Mouse (Mus musculus) cerebellum, postnatal 4 days (tissue): Measurements from ENCODE around the gene Gm45711.

Experiments
- DNase-seq, 2 experiments: peaks; one replicate each; pipeline ENCODE4 v3.0.0; 2022; ENCODE audit warnings: low spot score in 2 of 2, mixed read lengths in 1 of 2

Gm45711 gene

GRCm38 (mm10) chr8:104242038-104242644, 67.7 kb downstream of the Gm45711 start:
- DNase-seq: no peak

GRCm38 (mm10) chr8:104239418-104239861, 70.4 kb downstream of the Gm45711 start:
- DNase-seq: no peak

GRCm38 (mm10) chr8:104234573-104234972, 75.3 kb downstream of the Gm45711 start:
- no peak for DNase-seq

- no peak for DNase-seq
These were observed 77.0 kb downstream of the Gm45711 start for GRCm38 (mm10) chr8:104232919-104233318.

DNA sequence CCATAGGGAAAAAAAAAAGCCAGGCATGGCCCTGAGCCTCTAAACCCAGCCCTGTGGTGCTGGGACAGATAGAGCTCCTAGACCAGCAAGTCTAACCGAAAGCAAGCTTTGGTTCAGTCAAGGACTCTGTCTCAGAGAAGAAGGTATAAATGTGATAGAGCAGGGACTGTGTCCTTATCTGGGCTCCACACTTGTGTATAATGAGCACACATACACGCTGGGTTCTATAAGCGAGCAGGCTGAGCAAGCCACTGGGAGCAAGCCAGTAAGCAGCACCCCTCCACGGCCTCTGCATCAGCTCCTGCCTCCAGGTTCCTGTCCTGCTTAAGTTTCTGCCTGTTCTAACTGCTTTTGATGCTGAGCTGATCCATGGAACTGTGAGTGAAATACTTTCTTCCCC, 77.8 kb downstream of the Gm45711 start:
- DNase-seq: no peak
